Mouse (Mus musculus): Measurements from ENCODE around the gene Tcf15. TPM values are rescaled to one million over a fixed set of nuclear protein-coding genes. Genes with fewer than 3 reads are reported as not detected.

The Tcf15 gene
- polyA plus RNA-seq, 1 experiment = 0.56 TPM

DNA sequence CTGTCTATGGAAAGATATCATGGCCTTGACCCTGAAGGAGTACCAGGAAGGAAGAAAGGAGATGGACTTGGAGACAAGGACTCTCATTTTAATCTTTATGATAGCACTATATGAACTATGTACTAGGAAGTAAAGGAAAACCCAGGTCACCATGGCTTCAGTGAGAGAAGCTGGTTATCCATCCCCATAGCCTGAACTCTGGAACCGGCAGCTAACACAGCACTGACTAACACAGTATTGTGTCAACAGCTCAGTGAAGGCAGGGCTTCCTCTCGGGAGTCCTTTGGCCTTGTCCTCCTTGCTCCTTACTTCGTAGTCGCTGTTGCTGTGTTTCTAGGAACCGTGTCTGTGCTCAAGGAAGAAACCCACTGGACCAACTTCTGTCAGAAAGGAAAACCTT, 34.0 kb upstream of the Tcf15 start:
- no peak overlapping the region for H3K4me3 ChIP-seq (ENCODE audit: extremely low read depth, insufficient read depth, insufficient read length)
- peaks cover 4% of the 10 kb centered on the region; the same call in 1 of the 2 replicates for H3K27me3 ChIP-seq (ENCODE audit: control insufficient read depth, insufficient read depth, low read length)
- TF ChIP-seq POLR2A (IDR thresholded peaks at IDR 0.05; ENCODE audit: low read depth, low read length) (no peak), CTCF (IDR thresholded peaks at IDR 0.05; ENCODE audit: extremely low read depth, insufficient read depth, insufficient read length, insufficient replicate concordance) (no peak)
- 91% methylated on average over 5 of the region's 5 CpGs for WGBS
- no peak overlapping the region for H3K27ac ChIP-seq (ENCODE audit: insufficient read depth, low read length)
- no peak for DNase-seq (ENCODE audit: low read depth in 1 of 2, low spot score in 2 of 2)
- peaks cover 9% of the 10 kb centered on the region; the same call in 1 of the 2 replicates for H3K4me1 ChIP-seq (ENCODE audit: control insufficient read depth, insufficient read depth, insufficient read length)
- no peaks in the 10 kb centered on the region for H3K36me3 ChIP-seq (ENCODE audit: control insufficient read depth, insufficient read depth, low read length)

DNA sequence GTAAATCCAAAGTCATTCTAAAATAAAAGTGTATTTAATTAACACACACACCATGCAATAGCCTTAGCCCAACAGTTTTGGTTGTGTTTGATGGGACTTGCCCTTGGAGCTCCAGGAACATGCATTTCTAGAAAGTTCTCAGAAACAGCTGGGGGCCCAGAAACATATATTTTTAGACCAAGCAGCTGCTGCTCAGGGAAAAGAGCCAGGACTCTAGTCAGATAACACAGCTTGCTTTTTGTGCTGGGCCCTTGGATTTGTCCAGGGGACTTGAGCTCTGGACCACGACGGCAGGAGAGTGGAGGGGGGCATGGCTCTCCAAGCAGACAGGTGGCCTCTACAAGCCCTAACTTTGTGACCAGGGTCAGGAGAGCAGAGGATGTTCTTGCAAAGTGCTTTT, 32.0 kb upstream of the Tcf15 start:
- 49% methylated on average over 2 of the region's 2 CpGs for WGBS
- no peak for DNase-seq (ENCODE audit: low read depth in 1 of 2, low spot score in 2 of 2)
- Histone ChIP-seq H3K27ac (ENCODE audit: insufficient read depth, low read length) (no peak overlapping the region), H3K4me3 (ENCODE audit: extremely low read depth, insufficient read depth, insufficient read length) (no peak overlapping the region), H3K27me3 (ENCODE audit: control insufficient read depth, insufficient read depth, low read length) (peaks cover 1% of the 10 kb centered on the region; the same call in 1 of the 2 replicates), H3K36me3 (ENCODE audit: control insufficient read depth, insufficient read depth, low read length) (no peaks in the 10 kb centered on the region), H3K4me1 (ENCODE audit: control insufficient read depth, insufficient read depth, insufficient read length) (no peaks in the 10 kb centered on the region)
- TF ChIP-seq CTCF (IDR thresholded peaks at IDR 0.05; ENCODE audit: extremely low read depth, insufficient read depth, insufficient read length, insufficient replicate concordance) (no peak), POLR2A (IDR thresholded peaks at IDR 0.05; ENCODE audit: low read depth, low read length) (no peak)

- Histone ChIP-seq H3K27me3 (ENCODE audit: control insufficient read depth, insufficient read depth, low read length) (peaks cover 1% of the 10 kb centered on the region; the same call in 1 of the 2 replicates), H3K36me3 (ENCODE audit: control insufficient read depth, insufficient read depth, low read length) (no peaks in the 10 kb centered on the region), H3K4me1 (ENCODE audit: control insufficient read depth, insufficient read depth, insufficient read length) (no peaks in the 10 kb centered on the region), H3K4me3 (ENCODE audit: extremely low read depth, insufficient read depth, insufficient read length) (no peak overlapping the region), H3K27ac (ENCODE audit: insufficient read depth, low read length) (no peak overlapping the region)
- DNase-seq (ENCODE audit: low read depth in 1 of 2, low spot score in 2 of 2) = peak; percentile 35 to 69
- WGBS = 9% methylated on average over 7 of the region's 7 CpGs
- TF ChIP-seq POLR2A (IDR thresholded peaks at IDR 0.05; ENCODE audit: low read depth, low read length) (no peak), CTCF (IDR thresholded peaks at IDR 0.05; ENCODE audit: extremely low read depth, insufficient read depth, insufficient read length, insufficient replicate concordance) (peak; percentile 90; the same call in 1 of the 2 replicates)
These were observed 31.4 kb upstream of the Tcf15 start for GRCm38 (mm10) chr2:152111920-152112319.

DNA sequence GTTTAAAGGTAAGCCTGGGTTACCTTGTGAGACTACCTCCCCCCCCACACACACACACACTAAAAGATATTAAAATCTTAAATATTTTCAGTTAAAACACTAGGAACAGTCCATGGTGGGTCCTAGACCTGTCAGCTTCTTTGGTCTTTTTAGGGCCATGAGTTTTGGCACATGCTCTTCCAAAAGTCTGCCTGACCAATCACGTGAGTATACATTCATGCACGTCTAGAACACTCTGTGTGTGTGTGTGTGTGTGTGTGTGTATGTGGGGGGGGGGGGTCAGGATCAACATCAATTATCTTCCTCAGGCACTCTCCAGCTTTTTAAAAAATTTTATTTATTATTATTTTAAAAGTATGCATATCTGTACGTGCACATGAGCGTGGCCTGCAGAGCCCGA, 30.9 kb upstream of the Tcf15 start:
- no peak for DNase-seq (ENCODE audit: low read depth in 1 of 2, low spot score in 2 of 2)
- H3K27me3 ChIP-seq (ENCODE audit: control insufficient read depth, insufficient read depth, low read length) = peaks cover 1% of the 10 kb centered on the region; the same call in 1 of the 2 replicates
- H3K4me1 ChIP-seq (ENCODE audit: control insufficient read depth, insufficient read depth, insufficient read length) = no peaks in the 10 kb centered on the region
- no peak overlapping the region for H3K27ac ChIP-seq (ENCODE audit: insufficient read depth, low read length)
- no peak for TF ChIP-seq CTCF (IDR thresholded peaks at IDR 0.05; ENCODE audit: extremely low read depth, insufficient read depth, insufficient read length, insufficient replicate concordance)
- H3K4me3 ChIP-seq (ENCODE audit: extremely low read depth, insufficient read depth, insufficient read length) = no peak overlapping the region
- WGBS = 64% methylated on average over 5 of the region's 5 CpGs
- no peaks in the 10 kb centered on the region for H3K36me3 ChIP-seq (ENCODE audit: control insufficient read depth, insufficient read depth, low read length)

- 10% methylated on average over 10 of the region's 10 CpGs for WGBS
- H3K4me3 ChIP-seq (ENCODE audit: extremely low read depth, insufficient read depth, insufficient read length) = no peak overlapping the region
These were observed 30.4 kb upstream of the Tcf15 start for GRCm38 (mm10) chr2:152112970-152113369.

DNA sequence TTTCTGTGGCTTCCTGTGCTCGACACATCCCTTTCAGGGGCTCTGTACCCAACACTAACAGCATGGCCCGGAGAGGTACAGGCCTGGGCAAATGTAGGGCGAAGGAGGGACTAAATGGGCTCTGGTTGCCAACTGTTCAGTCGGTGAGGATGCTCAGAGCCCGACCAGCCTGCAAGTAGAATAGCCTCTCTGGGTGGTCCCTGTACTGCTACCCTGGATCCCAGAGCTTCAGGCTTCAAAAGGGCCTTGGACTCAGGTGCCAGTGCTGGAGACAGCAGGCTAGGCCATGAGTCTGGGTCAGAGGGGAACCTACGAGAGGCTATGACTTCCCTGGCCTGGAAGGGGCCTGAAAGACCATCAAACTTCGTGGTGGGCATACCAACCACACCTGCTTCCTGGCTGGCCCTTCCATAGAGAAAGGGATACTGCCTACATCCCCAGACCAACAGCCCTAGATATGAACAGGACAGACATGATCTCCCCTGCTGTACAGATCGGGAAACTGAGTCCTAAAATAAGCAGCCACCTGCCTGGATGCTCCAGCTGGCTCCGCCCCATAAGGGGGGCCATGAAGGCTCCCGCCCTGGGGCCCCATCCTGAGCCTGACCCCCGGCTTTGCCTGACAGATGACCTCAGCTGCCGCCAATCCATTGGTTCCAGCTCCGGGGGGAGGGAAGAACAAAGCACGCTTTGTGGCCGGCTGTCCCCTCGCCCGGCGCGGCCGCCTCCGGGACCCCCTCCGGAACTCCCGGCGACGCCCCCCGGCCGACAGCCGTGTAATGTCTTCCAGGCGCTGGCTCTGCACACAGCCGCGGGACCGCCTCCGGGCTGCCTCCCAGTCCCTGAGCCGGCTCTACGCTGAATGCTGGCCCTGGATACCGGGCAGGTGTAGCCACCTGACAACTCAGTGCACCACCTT, 29.0 kb upstream of the Tcf15 start:
- H3K4me1 ChIP-seq (ENCODE audit: control insufficient read depth, insufficient read depth, insufficient read length) = no peaks in the 10 kb centered on the region
- 32% methylated on average over 34 of the region's 36 CpGs for WGBS
- no peak overlapping the region for H3K4me3 ChIP-seq (ENCODE audit: extremely low read depth, insufficient read depth, insufficient read length)

More at GRCm38 (mm10) chr2:152112970-152113369, 30.4 kb upstream of the Tcf15 start:
- H3K4me1 ChIP-seq (ENCODE audit: control insufficient read depth, insufficient read depth, insufficient read length) = no peaks in the 10 kb centered on the region
- H3K27me3 ChIP-seq (ENCODE audit: control insufficient read depth, insufficient read depth, low read length) = peaks cover 1% of the 10 kb centered on the region; the same call in 1 of the 2 replicates
- no peak for DNase-seq (ENCODE audit: low read depth in 1 of 2, low spot score in 2 of 2)
- no peaks in the 10 kb centered on the region for H3K36me3 ChIP-seq (ENCODE audit: control insufficient read depth, insufficient read depth, low read length)
- no peak for TF ChIP-seq CTCF (IDR thresholded peaks at IDR 0.05; ENCODE audit: extremely low read depth, insufficient read depth, insufficient read length, insufficient replicate concordance)
- no peak for TF ChIP-seq POLR2A (IDR thresholded peaks at IDR 0.05; ENCODE audit: low read depth, low read length)
- H3K27ac ChIP-seq (ENCODE audit: insufficient read depth, low read length) = no peak overlapping the region

GRCm38 (mm10) chr2:152117694-152118093, 25.7 kb upstream of the Tcf15 start:
- WGBS = 72% methylated on average over 7 of the region's 7 CpGs
- Histone ChIP-seq H3K27me3 (ENCODE audit: control insufficient read depth, insufficient read depth, low read length) (peaks cover 1% of the 10 kb centered on the region; the same call in 1 of the 2 replicates), H3K27ac (ENCODE audit: insufficient read depth, low read length) (no peak overlapping the region), H3K4me3 (ENCODE audit: extremely low read depth, insufficient read depth, insufficient read length) (no peak overlapping the region), H3K36me3 (ENCODE audit: control insufficient read depth, insufficient read depth, low read length) (no peaks in the 10 kb centered on the region), H3K4me1 (ENCODE audit: control insufficient read depth, insufficient read depth, insufficient read length) (no peaks in the 10 kb centered on the region)
- no peak for DNase-seq (ENCODE audit: low read depth in 1 of 2, low spot score in 2 of 2)
- TF ChIP-seq POLR2A (IDR thresholded peaks at IDR 0.05; ENCODE audit: low read depth, low read length) (no peak), CTCF (IDR thresholded peaks at IDR 0.05; ENCODE audit: extremely low read depth, insufficient read depth, insufficient read length, insufficient replicate concordance) (no peak)

More for the DNA sequence above, 29.0 kb upstream of the Tcf15 start:
- TF ChIP-seq CTCF (IDR thresholded peaks at IDR 0.05; ENCODE audit: extremely low read depth, insufficient read depth, insufficient read length, insufficient replicate concordance) (no peak), POLR2A (IDR thresholded peaks at IDR 0.05; ENCODE audit: low read depth, low read length) (no peak)
- Histone ChIP-seq H3K27ac (ENCODE audit: insufficient read depth, low read length) (no peak overlapping the region), H3K27me3 (ENCODE audit: control insufficient read depth, insufficient read depth, low read length) (peaks cover 1% of the 10 kb centered on the region; the same call in 1 of the 2 replicates), H3K36me3 (ENCODE audit: control insufficient read depth, insufficient read depth, low read length) (no peaks in the 10 kb centered on the region)
- DNase-seq (ENCODE audit: low read depth in 1 of 2, low spot score in 2 of 2) = no peak

Measured in spleen, adult 2 months (tissue).